Mouse (Mus musculus): ENCODE measurements at regions not wholly inside any gene's neighbourhood (a gene's known extent, or its start where the extent isn't known, plus 50 kb on each side); places are given as distances from the start of the nearest gene placed in this dataset.

DNA sequence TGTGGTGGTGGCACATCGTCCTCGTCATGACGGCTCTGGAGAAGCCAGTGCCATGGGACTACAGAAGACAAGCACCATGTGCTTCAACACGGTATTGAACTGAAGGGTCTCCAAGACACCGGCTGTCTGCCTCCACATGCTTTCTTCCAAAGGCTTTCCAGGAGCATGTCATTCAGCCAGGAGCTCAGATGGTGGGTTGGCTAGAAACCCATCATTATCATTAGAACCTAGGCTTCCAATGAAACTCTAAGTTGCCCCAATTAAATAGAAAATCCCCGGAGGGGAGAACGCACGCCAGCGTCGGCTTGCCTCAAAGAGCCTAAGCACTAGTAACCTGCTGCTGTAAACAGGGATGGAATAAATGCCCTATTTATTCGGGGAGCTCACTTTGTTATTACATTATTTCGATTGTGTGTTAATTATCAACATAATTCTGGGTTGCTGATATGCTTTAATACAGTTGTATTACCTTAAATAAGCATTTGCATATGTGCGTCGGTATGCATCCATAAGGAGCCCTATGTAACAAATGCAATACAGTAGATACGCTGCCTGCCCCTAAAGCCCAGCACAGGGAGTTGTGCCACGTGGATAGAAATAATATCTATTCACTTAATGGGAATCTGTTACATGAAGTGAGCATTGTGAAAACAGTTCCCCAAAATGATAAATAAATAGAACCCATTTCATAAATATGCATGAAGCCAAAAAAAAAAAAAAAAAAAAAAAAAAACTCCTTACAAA is 103.3 kb upstream of the Krtap11-1 start:
- WGBS: 93% methylated on average over 16 of the region's 16 CpGs
- Histone ChIP-seq H3K36me3 (replicated peaks) (no peaks in the 10 kb centered on the region), H3K4me1 (peaks cover 4% of the 10 kb centered on the region; the same call in 1 of the 2 replicates), H3K4me3 (no peak overlapping the region), H3K27ac (no peak overlapping the region), H3K9me3 (no peaks in the 10 kb centered on the region), H3K27me3 (ENCODE audit: poor library complexity, severe bottlenecking) (no peaks in the 10 kb centered on the region)
- DNase-seq (ENCODE audit: extremely low spot score, low spot score): no peak

DNA sequence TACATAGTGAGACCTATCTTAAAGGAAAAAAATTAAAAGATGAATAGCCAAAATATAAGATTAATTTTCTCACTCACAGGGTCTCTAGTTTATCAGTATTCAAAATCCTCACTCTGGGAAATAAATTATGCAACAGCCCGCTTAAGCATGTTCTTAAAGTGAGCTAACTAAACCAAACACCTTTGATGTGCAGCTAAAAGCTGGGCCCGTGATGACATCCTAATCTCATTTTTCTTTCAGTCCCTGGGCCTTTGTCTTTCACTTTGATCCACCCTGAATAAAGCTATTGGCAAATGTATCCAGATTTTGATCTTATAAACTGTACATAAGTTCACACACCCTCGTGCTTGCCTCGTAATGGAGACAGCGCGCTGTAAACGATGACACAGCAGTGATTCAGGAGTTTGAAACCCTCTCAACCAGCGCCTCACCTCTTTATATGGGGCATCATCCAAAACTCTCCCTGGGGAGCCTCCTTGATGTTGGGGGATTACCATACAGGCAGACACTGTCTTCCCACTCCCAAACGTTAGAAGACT is 100.3 kb upstream of the Krtap11-1 start:
- no peaks in the 10 kb centered on the region for H3K9me3 ChIP-seq
- DNase-seq (ENCODE audit: extremely low spot score, low spot score): no peak
- H3K4me3 ChIP-seq: no peak overlapping the region
- no peaks in the 10 kb centered on the region for H3K4me1 ChIP-seq
- WGBS: 81% methylated on average over 9 of the region's 9 CpGs
- no peaks in the 10 kb centered on the region for H3K36me3 ChIP-seq (replicated peaks)
- H3K27me3 ChIP-seq (ENCODE audit: poor library complexity, severe bottlenecking): no peaks in the 10 kb centered on the region
- no peak overlapping the region for H3K27ac ChIP-seq

DNA sequence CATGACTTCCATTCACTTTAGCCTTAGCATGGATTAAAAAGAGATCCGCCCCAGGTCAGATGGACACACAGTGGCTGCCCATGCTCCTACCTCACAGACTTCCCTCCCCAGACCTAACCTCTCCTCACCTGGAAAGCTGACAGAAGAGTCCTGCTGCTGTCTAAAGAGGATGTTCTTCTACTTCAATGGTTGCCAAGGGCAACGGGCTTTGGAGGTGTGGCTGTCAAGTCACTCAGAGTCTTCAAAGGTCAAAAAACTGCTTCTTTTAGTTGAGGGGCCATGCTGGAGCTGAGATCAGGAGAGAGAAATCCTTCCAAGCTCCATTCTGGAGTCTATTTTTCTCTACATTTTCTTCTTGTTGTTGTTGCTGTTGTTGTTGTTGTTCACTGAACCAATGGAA is 89.1 kb upstream of the Krtap11-1 start:
- no peak for DNase-seq (ENCODE audit: extremely low spot score, low spot score)
- no peaks in the 10 kb centered on the region for H3K27me3 ChIP-seq (ENCODE audit: poor library complexity, severe bottlenecking)
- H3K9me3 ChIP-seq: no peaks in the 10 kb centered on the region
- no peak overlapping the region for H3K27ac ChIP-seq
- H3K4me3 ChIP-seq: no peak overlapping the region
- WGBS: 80% methylated on average over 2 of the region's 2 CpGs
- H3K4me1 ChIP-seq: no peaks in the 10 kb centered on the region
- H3K36me3 ChIP-seq (replicated peaks): no peaks in the 10 kb centered on the region

GRCm38 (mm10) chr16:89656036-89656435 is 85.1 kb upstream of the Krtap11-1 start:
- Histone ChIP-seq H3K4me3 (no peak overlapping the region), H3K4me1 (no peaks in the 10 kb centered on the region), H3K27me3 (ENCODE audit: poor library complexity, severe bottlenecking) (no peaks in the 10 kb centered on the region), H3K9me3 (peaks cover 4% of the 10 kb centered on the region; the same call in 1 of the 2 replicates), H3K27ac (no peak overlapping the region), H3K36me3 (replicated peaks) (no peaks in the 10 kb centered on the region)
- 95% methylated on average over 3 of the region's 3 CpGs for WGBS
- DNase-seq (ENCODE audit: extremely low spot score, low spot score): no peak

DNA sequence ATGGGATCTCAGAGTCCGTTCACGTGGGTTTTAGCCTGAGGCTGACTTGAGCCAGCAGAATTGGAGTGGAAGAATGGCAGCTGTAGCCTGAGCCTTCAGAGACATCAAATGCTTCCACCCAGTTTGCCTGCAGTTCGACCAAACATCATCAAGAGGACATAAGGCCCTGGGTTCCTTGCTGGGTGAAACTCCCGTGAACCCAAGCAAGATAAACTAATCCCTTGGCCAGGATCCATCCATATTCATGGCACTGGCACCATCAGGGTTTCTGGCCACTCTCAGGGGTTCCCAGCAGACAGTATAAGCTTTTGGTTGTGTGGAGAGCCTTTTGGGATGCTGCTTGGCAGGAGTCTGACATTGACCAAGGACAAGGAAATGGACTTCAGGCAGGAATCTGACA is 77.7 kb upstream of the Krtap11-1 start:
- DNase-seq (ENCODE audit: extremely low spot score, low spot score): no peak
- Histone ChIP-seq H3K27ac (no peak overlapping the region), H3K27me3 (ENCODE audit: poor library complexity, severe bottlenecking) (no peaks in the 10 kb centered on the region), H3K9me3 (no peaks in the 10 kb centered on the region), H3K36me3 (replicated peaks) (no peaks in the 10 kb centered on the region), H3K4me1 (no peaks in the 10 kb centered on the region), H3K4me3 (no peak overlapping the region)
- 82% methylated on average over 4 of the region's 4 CpGs for WGBS

DNA sequence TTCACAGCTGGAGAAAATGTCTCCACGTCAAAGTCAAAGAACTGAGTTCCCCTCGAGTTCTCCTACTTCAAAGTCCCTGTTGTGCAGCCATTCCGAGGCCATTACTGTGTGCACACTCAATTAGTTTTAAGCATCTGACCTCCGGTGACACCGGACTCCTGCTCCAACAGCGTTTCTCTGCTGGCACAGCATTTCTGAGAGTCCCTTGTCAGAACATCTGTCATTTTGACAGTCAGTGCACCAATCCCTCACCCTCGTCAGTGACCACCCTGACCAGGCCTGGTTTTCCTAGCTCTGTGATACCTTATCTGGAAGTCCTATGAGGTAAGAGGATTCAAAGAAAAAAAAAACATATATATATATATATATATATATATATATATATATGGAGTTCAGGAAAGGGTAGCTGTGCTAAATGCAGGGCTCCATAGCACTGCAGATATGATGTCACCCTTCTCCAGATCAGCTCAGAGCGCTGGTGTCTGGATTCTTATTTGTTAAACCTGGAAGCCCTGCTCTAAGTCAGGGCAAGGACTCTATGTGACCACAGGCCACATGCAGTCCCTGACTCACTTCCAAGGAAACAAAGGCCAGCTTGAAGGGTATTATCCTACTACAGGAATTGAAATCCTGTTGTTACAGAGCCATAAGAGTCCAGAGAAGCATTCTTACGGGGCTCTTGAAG is 63.1 kb upstream of the Krtap11-1 start:
- no peak overlapping the region for H3K27ac ChIP-seq
- H3K9me3 ChIP-seq: no peaks in the 10 kb centered on the region
- no peak for DNase-seq (ENCODE audit: extremely low spot score, low spot score)
- no peaks in the 10 kb centered on the region for H3K27me3 ChIP-seq (ENCODE audit: poor library complexity, severe bottlenecking)
- peaks cover 10% of the 10 kb centered on the region; the same call in 1 of the 2 replicates for H3K4me1 ChIP-seq
- H3K36me3 ChIP-seq (replicated peaks): no peaks in the 10 kb centered on the region
- 68% methylated on average over 9 of the region's 9 CpGs for WGBS
- no peak overlapping the region for H3K4me3 ChIP-seq

GRCm38 (mm10) chr16:89632114-89632622 is 61.2 kb upstream of the Krtap11-1 start:
- Histone ChIP-seq H3K9me3 (0 out of 2 replicates have a peak, but pooled peaks cover 3% of the 10 kb centered on the region), H3K36me3 (replicated peaks) (no peaks in the 10 kb centered on the region), H3K27me3 (ENCODE audit: poor library complexity, severe bottlenecking) (no peaks in the 10 kb centered on the region), H3K4me3 (no peak overlapping the region), H3K27ac (no peak overlapping the region), H3K4me1 (peaks cover 10% of the 10 kb centered on the region; the same call in 1 of the 2 replicates)
- WGBS: 53% methylated on average over 6 of the region's 6 CpGs
- DNase-seq (ENCODE audit: extremely low spot score, low spot score): no peak

GRCm38 (mm10) chr16:89631396-89632113 is 60.6 kb upstream of the Krtap11-1 start:
- no peaks in the 10 kb centered on the region for H3K36me3 ChIP-seq (replicated peaks)
- H3K27me3 ChIP-seq (ENCODE audit: poor library complexity, severe bottlenecking): no peaks in the 10 kb centered on the region
- H3K9me3 ChIP-seq: 0 out of 2 replicates have a peak, but pooled peaks cover 3% of the 10 kb centered on the region
- no peak overlapping the region for H3K4me3 ChIP-seq
- no peak overlapping the region for H3K27ac ChIP-seq
- H3K4me1 ChIP-seq: peaks cover 10% of the 10 kb centered on the region; the same call in 1 of the 2 replicates
- no peak for DNase-seq (ENCODE audit: extremely low spot score, low spot score)
- 93% methylated on average over 9 of the region's 9 CpGs for WGBS

DNA sequence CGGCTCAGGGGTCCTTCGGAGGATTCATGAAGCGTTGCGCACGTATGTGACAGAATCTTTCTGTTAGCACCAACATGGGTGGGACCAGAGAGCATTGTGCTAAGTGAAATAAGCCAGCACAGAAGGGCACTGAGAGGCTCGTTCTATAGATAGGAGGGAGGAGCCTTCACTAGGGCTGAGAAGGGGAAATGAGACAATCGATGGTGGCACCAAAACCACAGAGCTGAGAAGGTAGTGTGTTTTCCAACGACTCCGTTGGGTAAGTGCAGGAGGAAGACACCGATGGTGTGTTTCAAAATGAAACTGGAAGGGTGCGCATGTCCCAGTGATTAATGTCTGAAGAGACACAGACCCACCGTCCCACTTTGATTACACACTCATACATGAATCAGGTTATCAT is 54.7 kb upstream of the Krtap11-1 start:
- 97% methylated on average over 12 of the region's 12 CpGs for WGBS
- no peak for DNase-seq (ENCODE audit: extremely low spot score, low spot score)
- no peak overlapping the region for H3K27ac ChIP-seq
- no peaks in the 10 kb centered on the region for H3K36me3 ChIP-seq (replicated peaks)
- H3K4me3 ChIP-seq: no peak overlapping the region
- 0 out of 2 replicates have a peak, but pooled peaks cover 3% of the 10 kb centered on the region for H3K9me3 ChIP-seq
- H3K27me3 ChIP-seq (ENCODE audit: poor library complexity, severe bottlenecking): no peaks in the 10 kb centered on the region
- peaks cover 7% of the 10 kb centered on the region for H3K4me1 ChIP-seq

GRCm38 (mm10) chr16:89625253-89625652 is 54.3 kb upstream of the Krtap11-1 start:
- no peak for DNase-seq (ENCODE audit: extremely low spot score, low spot score)
- H3K27ac ChIP-seq: no peak overlapping the region
- peaks cover 7% of the 10 kb centered on the region for H3K4me1 ChIP-seq
- H3K27me3 ChIP-seq (ENCODE audit: poor library complexity, severe bottlenecking): no peaks in the 10 kb centered on the region
- H3K4me3 ChIP-seq: no peak overlapping the region
- 94% methylated on average over 12 of the region's 12 CpGs for WGBS
- H3K9me3 ChIP-seq: 0 out of 2 replicates have a peak, but pooled peaks cover 3% of the 10 kb centered on the region
- H3K36me3 ChIP-seq (replicated peaks): no peaks in the 10 kb centered on the region

Data from forebrain, embryonic 10.5 days (tissue).